Mouse (Mus musculus) layer of hippocampus, adult 8-10 months (tissue): ENCODE measurements at regions not wholly inside any gene's neighbourhood (a gene's known extent, or its start where the extent isn't known, plus 50 kb on each side); places are given as distances from the start of the nearest gene placed in this dataset.
A peak's percentile ranks its signal among the peaks of the same experiment; 100 is the strongest.

Experiments used
- DNase-seq, 2 experiments: peaks; one replicate each; pipeline ENCODE4 v3.0.0; 2022; ENCODE audit warnings: low spot score in 2 of 2

GRCm38 (mm10) chr2:50003866-50004265 is 62.4 kb upstream of the Lypd6 start:
- no peak for DNase-seq

GRCm38 (mm10) chr2:50004674-50005527 is 61.3 kb upstream of the Lypd6 start:
- DNase-seq: no peak

GRCm38 (mm10) chr2:50008282-50008681 is 57.9 kb upstream of the Lypd6 start:
- no peak for DNase-seq

GRCm38 (mm10) chr2:50010409-50010808 is 55.8 kb upstream of the Lypd6 start:
- no peak for DNase-seq

DNA sequence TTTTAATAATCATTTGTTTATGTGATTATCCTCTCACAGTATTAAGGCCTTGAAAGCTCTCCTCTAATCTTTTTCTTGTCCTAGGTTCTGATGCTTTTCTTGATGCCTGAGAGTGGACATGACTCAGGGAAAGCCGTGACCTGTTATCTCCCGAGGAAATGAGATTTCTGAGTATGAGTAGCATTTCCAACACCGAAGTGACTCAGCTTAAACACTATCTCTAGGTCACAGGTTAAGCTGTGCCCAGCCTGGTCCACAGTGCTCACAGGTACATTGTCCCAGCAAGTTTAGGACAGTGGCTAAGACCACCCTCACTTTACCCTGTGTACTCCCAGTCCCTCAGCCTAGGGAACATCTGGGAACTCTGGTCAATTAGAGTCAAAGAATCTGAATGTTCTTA is 53.9 kb upstream of the Lypd6 start:
- no peak for DNase-seq

- peak; percentile 26 to 33 for DNase-seq
Measured at GRCm38 (mm10) chr2:50013248-50013647, 53.0 kb upstream of the Lypd6 start.

GRCm38 (mm10) chr2:50013882-50014281 is 52.3 kb upstream of the Lypd6 start:
- DNase-seq: no peak

GRCm38 (mm10) chr2:50014683-50015082 is 51.5 kb upstream of the Lypd6 start:
- DNase-seq: no peak
